Mouse (Mus musculus) forebrain, embryonic 12.5 days (tissue): ENCODE results near the gene Mrpl34. TPM values are rescaled to one million over a fixed set of nuclear protein-coding genes. Genes with fewer than 3 reads are reported as not detected.
"Not testable (repeated sequence)": the region's sequence is repeated elsewhere in the genome, so short reads cannot be mapped to it uniquely, and the experiment has no call there.

ENCODE experiments used
- ATAC-seq: fragments of 200-750 bp; cut with Nextera tagmentation; 2 replicates; pipeline ENCODE4 v1.8.0; 2017; ENCODE audit warnings: moderate TSS enrichment; ENCODE audit not compliant: low FRiP score
- H3K27ac ChIP-seq: fragments of 300-500 bp; sonication (generic); 2 replicates; pipeline ENCODE4 v1.5.1; 2016; ENCODE audit warnings: mild to moderate bottlenecking
- H3K27me3 ChIP-seq: fragments of 300-500 bp; sonication (generic); 2 replicates; pipeline ENCODE4 v1.6.1; 2016; ENCODE audit warnings: mild to moderate bottlenecking
- H3K36me3 ChIP-seq: fragments of 300-500 bp; sonication (generic); replicated peaks from 2 replicates; pipeline ENCODE4 v1.6.1; 2016; ENCODE audit warnings: mild to moderate bottlenecking
- H3K4me1 ChIP-seq: fragments of 300-500 bp; sonication (generic); 2 replicates; pipeline ENCODE4 v1.6.1; 2016
- H3K4me2 ChIP-seq: fragments of 300-500 bp; sonication (generic); 2 replicates; pipeline ENCODE4 v1.6.1; 2016; ENCODE audit warnings: mild to moderate bottlenecking, moderate library complexity
- H3K4me3 ChIP-seq: fragments of 300-500 bp; sonication (generic); replicated peaks from 2 replicates; pipeline ENCODE4 v1.5.1; 2016; ENCODE audit warnings: mild to moderate bottlenecking
- H3K9ac ChIP-seq: fragments of 300-500 bp; sonication (generic); 2 replicates; pipeline ENCODE4 v1.6.1; 2016; ENCODE audit warnings: mild to moderate bottlenecking
- H3K9me3 ChIP-seq: fragments of 300-500 bp; sonication (generic); 2 replicates; pipeline ENCODE4 v1.6.1; 2016
- WGBS: fragments of 180-500 bp; shearing (Covaris S2); methylation state at CpG from one replicate; pipeline ENCODE4 v1.1.7; 2016; 5-methylcytosine and 5-hydroxymethylcytosine counted together
- polyA plus RNA-seq: library from polyadenylated mRNA; unstranded; fragments of >200 nt; fragmentation: Nextera tagmentation; extraction: Ambion mirVana; gene quantifications from 2 replicates; pipeline ENCODE4 v1.2.1, GENCODE M21; 2016

Gene Mrpl34
- 207 and 219 TPM in 2 replicates for polyA plus RNA-seq

DNA sequence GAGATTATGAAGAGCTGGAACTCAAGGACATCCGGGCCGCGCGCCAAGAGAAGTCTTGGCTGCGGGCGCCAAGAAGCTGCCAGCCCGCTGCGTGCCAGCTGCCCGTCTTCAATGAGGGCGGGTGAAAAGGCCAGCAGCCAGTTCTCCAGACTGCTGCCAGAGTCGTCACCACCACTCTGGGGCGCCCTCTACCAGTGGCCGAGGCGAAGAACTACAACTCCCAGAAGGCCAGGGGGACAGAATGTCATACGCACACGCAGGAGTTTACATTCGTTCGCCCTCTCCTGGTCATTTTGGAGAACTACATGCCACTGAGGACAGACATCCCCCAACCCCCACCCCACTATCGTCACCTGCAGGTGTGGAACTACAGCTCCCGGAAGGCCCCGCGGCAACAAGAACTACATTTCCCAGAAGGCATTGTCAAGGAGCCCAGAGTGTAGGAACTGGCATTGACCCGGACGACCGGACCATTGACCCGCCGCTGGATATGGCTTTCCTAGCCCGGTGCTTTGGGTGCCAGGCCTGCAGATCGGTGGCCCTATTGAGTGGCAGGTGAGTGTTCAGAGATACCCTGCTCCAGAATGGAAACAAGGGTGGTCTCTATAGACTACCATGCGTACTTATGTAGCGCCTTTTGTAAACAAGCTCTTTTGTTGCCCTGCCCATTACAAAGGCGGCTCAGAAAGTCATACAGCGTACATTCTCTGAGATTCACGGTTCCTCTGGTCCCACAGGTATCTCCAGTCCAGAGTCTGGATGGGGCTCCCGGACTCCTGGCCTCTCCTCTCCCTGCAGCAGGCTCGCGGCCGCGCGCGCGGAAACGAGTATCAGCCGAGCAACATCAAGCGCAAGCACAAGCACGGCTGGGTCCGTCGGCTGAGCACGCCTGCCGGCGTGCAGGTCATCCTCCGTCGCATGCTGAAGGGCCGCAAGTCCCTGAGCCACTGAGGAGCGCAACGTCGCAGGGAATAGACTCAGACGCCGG, at the start of gene Mrpl34:
Gene Mrpl34, plus strand, starts transcription at position 447 of the 988 bp plus-strand sequence.
- ATAC-seq = peak; percentile 77
- H3K4me2 ChIP-seq = peak within 1 kb of the TSS; percentile 89
- H3K9ac ChIP-seq = peak within 1 kb of the TSS; percentile 87
- peaks cover 47% of the 10 kb centered on the region for H3K4me1 ChIP-seq
- peak within 1 kb of the TSS; percentile 80 for H3K27ac ChIP-seq
- under 1% methylated on average over 59 of the region's 59 CpGs for WGBS
- H3K4me3 ChIP-seq = peak within 1 kb of the TSS; percentile 80
- H3K27me3 ChIP-seq = no peaks in the 10 kb centered on the region
- H3K9me3 ChIP-seq = no peaks in the 10 kb centered on the region
- peaks cover 24% of the 10 kb centered on the region for H3K36me3 ChIP-seq

DNA sequence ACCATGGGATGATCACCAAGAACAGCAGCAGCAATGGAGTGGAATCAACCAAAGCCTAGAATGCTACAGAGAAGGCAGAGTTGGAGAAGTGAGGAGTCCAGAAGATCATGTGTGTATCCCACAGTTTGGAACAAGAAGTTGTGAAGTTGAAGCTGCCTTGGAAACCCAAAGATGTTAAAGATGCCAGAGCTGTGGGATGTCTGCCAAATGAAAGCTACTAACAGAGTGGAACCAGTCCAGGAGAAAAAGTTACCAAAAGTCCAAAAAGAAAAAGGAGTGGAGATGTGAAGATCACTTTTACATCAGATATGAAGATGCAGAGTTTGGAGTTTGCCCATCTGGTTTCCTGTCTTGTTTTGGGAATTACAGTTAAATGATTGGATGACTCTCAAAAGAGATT, 42.6 kb upstream of the Mrpl34 start:
- H3K36me3 ChIP-seq = no peaks in the 10 kb centered on the region
- peaks cover 6% of the 10 kb centered on the region; the same call in 1 of the 2 replicates for H3K9me3 ChIP-seq
- no peaks in the 10 kb centered on the region for H3K4me1 ChIP-seq
- no peak overlapping the region for H3K9ac ChIP-seq
- H3K4me2 ChIP-seq = no peak overlapping the region
- no peaks in the 10 kb centered on the region for H3K27me3 ChIP-seq
- ATAC-seq = no peak
- no peak overlapping the region for H3K4me3 ChIP-seq
- no peak overlapping the region for H3K27ac ChIP-seq

DNA sequence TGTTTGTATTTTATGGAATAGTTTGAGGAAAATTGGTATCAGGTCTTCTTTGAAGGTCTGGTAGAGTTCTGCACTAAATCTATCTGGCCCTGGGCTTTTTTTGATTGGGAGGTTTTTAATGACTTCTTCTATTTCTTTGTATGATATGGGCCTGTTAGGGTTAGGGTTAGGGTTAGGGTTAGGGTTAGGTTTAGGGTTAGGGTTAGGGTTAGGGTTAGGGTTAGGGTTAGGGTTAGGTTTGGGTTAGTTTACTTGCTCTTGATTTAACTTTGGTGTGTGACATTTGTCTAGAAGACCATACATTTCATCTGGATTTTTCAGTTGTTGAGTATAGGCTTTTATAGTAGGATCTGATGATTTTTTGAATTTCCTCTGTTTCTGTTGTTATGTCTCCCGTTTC, 31.8 kb upstream of the Mrpl34 start:
- not testable (repeated sequence) for H3K9me3 ChIP-seq, H3K27ac ChIP-seq, H3K4me1 ChIP-seq, H3K36me3 ChIP-seq, H3K27me3 ChIP-seq, H3K4me2 ChIP-seq, ATAC-seq, H3K4me3 ChIP-seq, H3K9ac ChIP-seq
- WGBS = 85% methylated on average over 1 of the region's 1 CpGs

DNA sequence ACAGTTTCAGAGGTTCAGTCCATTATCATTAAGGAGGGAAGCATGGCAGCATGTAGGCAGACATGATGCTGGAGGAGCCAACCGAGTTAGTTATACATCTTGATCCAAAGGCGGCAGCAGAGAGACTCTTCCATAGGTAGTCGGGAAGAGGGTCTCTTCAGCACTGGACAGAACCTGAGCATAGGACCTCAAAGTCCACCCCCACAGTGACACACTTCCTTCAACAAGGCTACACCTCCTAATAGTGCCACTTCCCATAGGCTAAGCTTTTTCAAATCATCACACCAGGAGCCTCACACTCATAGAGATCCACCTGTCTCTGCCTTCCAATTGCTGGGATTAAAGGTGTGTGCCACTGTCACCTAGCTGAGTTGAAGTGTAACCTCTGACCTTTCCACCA, 27.7 kb upstream of the Mrpl34 start:
- Histone ChIP-seq H3K27me3 (peaks cover 3% of the 10 kb centered on the region), H3K9me3 (0 out of 2 replicates have a peak, but pooled peaks cover 2% of the 10 kb centered on the region), H3K9ac (no peak overlapping the region), H3K36me3 (no peaks in the 10 kb centered on the region), H3K27ac (no peak overlapping the region), H3K4me2 (no peak overlapping the region), H3K4me1 (no peaks in the 10 kb centered on the region), H3K4me3 (no peak overlapping the region)
- ATAC-seq = no peak
- 59% methylated on average over 3 of the region's 3 CpGs for WGBS

DNA sequence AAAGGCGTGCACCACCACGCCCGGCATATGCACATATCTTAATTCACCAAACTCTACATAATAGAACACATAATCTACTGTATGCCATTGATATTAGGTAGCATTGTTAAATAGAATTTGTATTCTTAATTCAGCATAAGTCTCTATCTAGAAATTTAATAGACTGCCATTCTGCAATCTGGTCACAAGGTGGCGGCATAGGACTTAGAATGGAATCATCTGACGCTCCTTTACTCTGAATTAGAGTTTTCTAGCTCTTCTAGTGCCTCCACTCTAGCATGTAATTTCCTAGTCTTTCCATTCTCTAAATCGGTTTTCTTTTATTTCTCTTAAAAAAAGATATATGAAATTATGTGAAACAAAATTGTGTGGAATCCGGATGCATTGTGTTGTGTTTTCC, 23.4 kb upstream of the Mrpl34 start:
- Histone ChIP-seq H3K4me2 (no peak overlapping the region), H3K36me3 (no peaks in the 10 kb centered on the region), H3K9ac (no peak overlapping the region), H3K27me3 (peaks cover 11% of the 10 kb centered on the region), H3K4me1 (no peaks in the 10 kb centered on the region), H3K9me3 (no peaks in the 10 kb centered on the region), H3K4me3 (no peak overlapping the region), H3K27ac (no peak overlapping the region)
- no peak for ATAC-seq
- WGBS = 2% methylated on average over 7 of the region's 7 CpGs

DNA sequence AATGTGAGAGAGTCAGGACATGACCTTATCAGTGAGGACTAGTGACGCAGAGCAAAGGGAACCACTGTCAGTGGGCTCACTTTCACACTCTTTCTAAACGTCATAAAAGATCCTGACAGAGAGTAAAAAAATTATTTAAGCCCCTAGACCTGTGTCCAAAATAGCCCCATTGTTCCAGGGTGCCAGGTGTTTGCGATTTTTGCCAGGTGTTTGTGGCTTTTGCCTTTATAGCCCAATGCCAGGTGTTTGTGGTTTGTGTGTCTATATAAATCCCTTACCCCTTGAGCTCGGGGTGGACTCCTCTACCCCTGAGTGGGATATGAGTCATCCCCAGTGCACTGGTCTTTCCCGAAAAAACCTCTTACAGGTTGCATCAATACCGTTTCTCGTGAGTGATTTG, 19.7 kb upstream of the Mrpl34 start:
- no peak overlapping the region for H3K27ac ChIP-seq
- no peak overlapping the region for H3K4me2 ChIP-seq
- H3K9ac ChIP-seq = no peak overlapping the region
- 92% methylated on average over 7 of the region's 7 CpGs for WGBS
- H3K36me3 ChIP-seq = no peaks in the 10 kb centered on the region
- H3K4me3 ChIP-seq = no peak overlapping the region
- ATAC-seq = no peak
- H3K9me3 ChIP-seq = no peaks in the 10 kb centered on the region
- H3K27me3 ChIP-seq = peaks cover 11% of the 10 kb centered on the region
- H3K4me1 ChIP-seq = no peaks in the 10 kb centered on the region

DNA sequence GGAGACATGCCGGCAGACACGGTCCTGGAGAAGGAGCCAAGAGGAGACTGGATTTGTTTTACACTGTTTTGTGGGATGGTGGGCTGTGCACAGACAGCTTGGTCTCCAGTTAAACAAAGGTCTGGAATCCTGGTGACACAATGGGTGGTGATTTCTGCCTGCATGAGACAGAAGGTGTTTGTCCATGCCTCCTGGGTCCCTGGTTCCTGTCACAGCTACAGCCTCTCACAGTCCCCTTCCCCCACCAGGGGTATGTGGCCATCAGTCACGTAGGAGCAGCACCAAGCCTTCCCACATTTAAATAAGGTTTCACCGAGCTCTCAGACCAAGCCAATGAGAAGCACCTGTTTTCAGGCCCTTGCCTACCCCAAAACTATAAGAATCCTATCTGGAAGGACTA, 13.4 kb upstream of the Mrpl34 start:
- 66% methylated on average over 4 of the region's 4 CpGs for WGBS
- Histone ChIP-seq H3K4me3 (no peak overlapping the region), H3K27me3 (peaks cover 3% of the 10 kb centered on the region; the same call in 1 of the 2 replicates), H3K9ac (no peak overlapping the region), H3K4me2 (no peak overlapping the region), H3K27ac (no peak overlapping the region), H3K4me1 (no peaks in the 10 kb centered on the region), H3K36me3 (peaks cover 1% of the 10 kb centered on the region; the same call in 1 of the 2 replicates), H3K9me3 (no peaks in the 10 kb centered on the region)
- ATAC-seq = no peak

DNA sequence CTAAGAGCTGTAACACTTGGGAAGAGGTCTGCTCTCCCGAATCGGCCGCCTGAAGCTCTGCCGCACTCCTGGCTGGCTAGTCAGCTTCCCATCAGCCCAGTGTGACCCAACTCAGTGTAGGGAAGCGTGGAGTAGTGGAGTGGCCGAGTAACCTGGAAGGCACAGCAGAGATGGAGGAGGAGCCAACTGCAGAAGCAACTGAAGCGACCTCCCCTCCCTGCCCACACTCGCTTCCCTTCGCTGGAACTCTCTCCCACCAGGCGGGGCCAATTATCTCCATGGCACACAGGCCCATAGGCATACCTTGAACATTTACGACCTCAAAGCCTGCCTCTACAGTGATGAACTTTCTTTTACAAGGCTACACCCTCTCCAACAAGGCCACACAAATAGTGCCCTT, 13.0 kb upstream of the Mrpl34 start:
- Histone ChIP-seq H3K4me1 (no peaks in the 10 kb centered on the region), H3K27ac (no peak overlapping the region), H3K4me2 (no peak overlapping the region), H3K9ac (no peak overlapping the region), H3K36me3 (peaks cover 6% of the 10 kb centered on the region), H3K27me3 (peaks cover 3% of the 10 kb centered on the region; the same call in 1 of the 2 replicates), H3K9me3 (no peaks in the 10 kb centered on the region), H3K4me3 (no peak overlapping the region)
- WGBS = 57% methylated on average over 11 of the region's 11 CpGs
- ATAC-seq = no peak

DNA sequence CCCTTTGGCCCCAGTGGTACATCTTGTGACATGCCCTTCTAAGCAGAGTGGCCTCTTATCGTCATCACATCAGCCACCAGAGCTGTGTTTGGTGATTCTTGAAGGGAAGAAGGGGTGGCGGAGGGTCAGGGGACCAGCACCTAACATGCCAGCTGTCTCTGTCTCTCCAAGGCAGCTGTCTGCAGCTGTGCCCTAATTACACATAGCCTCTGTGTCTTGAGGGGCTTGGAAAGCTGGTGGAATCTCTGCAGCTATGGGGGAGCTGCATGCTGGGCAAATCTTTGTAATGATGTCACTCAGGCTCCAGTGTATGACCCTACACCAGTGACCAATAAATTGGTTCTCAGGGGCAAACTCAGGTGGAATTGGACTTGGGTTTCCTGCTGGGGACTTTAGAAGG, 12.1 kb upstream of the Mrpl34 start:
- Histone ChIP-seq H3K36me3 (peaks cover 15% of the 10 kb centered on the region), H3K27ac (no peak overlapping the region), H3K27me3 (peaks cover 3% of the 10 kb centered on the region; the same call in 1 of the 2 replicates), H3K9me3 (no peaks in the 10 kb centered on the region), H3K9ac (no peak overlapping the region), H3K4me3 (no peak overlapping the region), H3K4me1 (no peaks in the 10 kb centered on the region), H3K4me2 (no peak overlapping the region)
- 74% methylated on average over 2 of the region's 2 CpGs for WGBS
- ATAC-seq = no peak

DNA sequence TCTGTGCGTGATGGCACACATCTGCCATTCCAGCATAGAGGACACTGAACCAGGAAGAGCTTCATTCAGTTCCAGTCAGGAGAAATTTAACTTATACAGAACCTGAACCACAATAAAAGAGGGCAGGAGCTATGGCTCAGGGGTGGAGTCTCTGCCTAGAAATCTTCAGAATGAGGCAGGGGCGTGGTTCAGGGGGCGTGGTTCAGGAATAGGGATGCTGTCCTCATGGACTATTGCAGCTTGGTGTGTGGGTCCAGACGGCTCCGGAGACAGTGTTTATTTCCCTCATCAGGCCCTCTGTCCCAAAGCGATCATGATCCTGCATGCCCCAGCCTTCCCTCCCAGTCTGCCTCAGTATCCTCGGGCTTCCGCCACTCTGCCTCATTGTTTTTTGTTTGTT, 10.1 kb upstream of the Mrpl34 start:
- ATAC-seq = no peak
- 84% methylated on average over 8 of the region's 8 CpGs for WGBS
- Histone ChIP-seq H3K27me3 (peaks cover 3% of the 10 kb centered on the region; the same call in 1 of the 2 replicates), H3K9me3 (no peaks in the 10 kb centered on the region), H3K4me2 (no peak overlapping the region), H3K4me3 (no peak overlapping the region), H3K36me3 (peaks cover 35% of the 10 kb centered on the region), H3K9ac (no peak overlapping the region), H3K4me1 (peaks cover 10% of the 10 kb centered on the region; the same call in 1 of the 2 replicates), H3K27ac (no peak overlapping the region)

DNA sequence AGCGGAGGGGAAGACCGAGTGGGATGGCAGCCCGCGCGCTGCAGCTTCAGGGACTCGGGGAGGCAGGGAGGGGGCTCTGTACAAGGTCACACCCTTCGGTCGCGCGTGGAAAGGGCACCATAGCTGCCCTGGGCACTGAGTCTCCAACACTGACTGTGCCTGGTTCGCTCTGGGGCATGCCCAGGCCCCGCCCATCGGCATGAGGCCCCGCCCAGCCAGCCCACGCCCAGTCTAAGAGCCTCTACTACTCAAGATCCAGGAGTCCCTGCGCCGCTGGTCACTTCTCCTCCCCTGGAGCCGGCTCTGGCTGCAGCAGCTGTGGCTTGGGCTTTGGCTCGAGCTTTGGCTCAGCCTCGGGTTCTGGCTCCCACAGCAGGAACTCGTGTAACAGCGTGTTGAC, 7.9 kb upstream of the Mrpl34 start:
- Histone ChIP-seq H3K27me3 (peaks cover under 1% of the 10 kb centered on the region; the same call in 1 of the 2 replicates), H3K4me2 (no peak overlapping the region), H3K36me3 (peaks cover 54% of the 10 kb centered on the region), H3K4me3 (no peak overlapping the region), H3K9me3 (no peaks in the 10 kb centered on the region), H3K9ac (no peak overlapping the region), H3K27ac (no peak overlapping the region), H3K4me1 (peaks cover 24% of the 10 kb centered on the region)
- 45% methylated on average over 22 of the region's 22 CpGs for WGBS
- 0 out of 2 replicates have a peak, but pooled peaks have one; percentile 28 for ATAC-seq

DNA sequence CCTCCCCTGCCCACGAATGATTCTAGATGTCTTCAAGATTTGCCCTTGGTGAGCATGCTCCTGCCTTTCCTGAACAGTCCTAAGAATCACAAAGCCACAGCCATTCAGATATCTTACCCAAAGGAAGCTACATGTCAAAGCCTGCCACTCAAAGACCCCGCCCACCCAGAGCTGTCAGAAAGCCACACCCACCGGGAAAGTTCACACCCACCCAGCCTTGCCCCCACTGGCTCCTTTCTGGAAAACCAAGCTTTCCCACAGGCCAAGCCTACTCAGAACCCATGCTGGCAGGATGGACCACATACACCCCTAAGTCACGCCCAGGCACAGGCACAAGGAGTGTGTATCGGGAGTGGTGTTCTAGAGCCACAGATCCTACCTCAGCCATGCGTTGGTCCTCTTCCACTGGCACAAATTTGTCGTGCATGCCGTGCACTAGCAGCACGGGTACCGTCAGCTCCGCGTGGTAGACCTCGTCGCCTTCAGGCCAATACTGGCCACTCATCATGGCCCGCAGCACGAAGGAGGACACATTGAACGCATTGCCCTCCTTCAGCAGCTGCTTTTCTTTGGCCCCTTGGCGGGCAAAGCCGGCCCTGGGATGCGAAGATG, 7.0 kb upstream of the Mrpl34 start:
- no peak overlapping the region for H3K4me3 ChIP-seq
- H3K27me3 ChIP-seq = no peaks in the 10 kb centered on the region
- H3K27ac ChIP-seq = no peak overlapping the region
- WGBS = 90% methylated on average over 20 of the region's 20 CpGs
- H3K4me2 ChIP-seq = no peak overlapping the region
- no peaks in the 10 kb centered on the region for H3K9me3 ChIP-seq
- ATAC-seq = no peak
- no peak overlapping the region for H3K9ac ChIP-seq
- H3K4me1 ChIP-seq = peaks cover 33% of the 10 kb centered on the region
- H3K36me3 ChIP-seq = peaks cover 54% of the 10 kb centered on the region
